Mouse (Mus musculus): ENCODE data around the gene Bfsp2. TPM values are rescaled to one million over a fixed set of nuclear protein-coding genes. Genes with fewer than 3 reads are reported as not detected.
"Not testable (repeated sequence)": the region's sequence is repeated elsewhere in the genome, so short reads cannot be mapped to it uniquely, and the experiment has no call there.

Gene Bfsp2
- polyA plus RNA-seq, 1 experiment from 2014 or later, result 0.55 TPM

DNA sequence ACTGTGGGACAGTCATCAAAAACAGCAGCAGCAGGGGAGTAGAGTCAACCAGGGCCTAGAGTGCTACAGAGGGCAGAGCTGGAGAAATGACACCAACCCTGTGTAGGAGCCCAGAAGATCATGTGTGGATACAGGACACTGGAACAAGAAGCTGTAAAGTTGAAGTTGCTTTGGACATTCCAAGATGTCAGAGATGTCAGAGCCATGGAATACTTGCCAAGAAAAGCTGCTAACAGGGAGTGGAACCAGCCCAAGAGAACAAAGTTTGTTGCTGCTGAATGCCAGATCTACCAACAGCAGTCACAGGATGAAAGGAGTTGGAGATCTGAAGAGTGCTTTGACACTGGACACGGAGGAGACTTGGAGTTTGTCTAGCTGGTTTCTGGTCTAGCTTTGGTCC is 62.0 kb downstream of the Bfsp2 start:
- not testable (repeated sequence) for H3K27me3 ChIP-seq (replicated peaks; ENCODE audit: control insufficient read depth, insufficient read depth, low read length); H3K9ac ChIP-seq (ENCODE audit: low read depth, low read length); H3K9me3 ChIP-seq (ENCODE audit: control insufficient read depth, low read length); H3K36me3 ChIP-seq (ENCODE audit: control insufficient read depth, insufficient read depth, low read length); H3K4me2 ChIP-seq; H3K4me1 ChIP-seq (replicated peaks; ENCODE audit: control insufficient read depth, insufficient read depth, low read length); ATAC-seq (replicated peaks; ENCODE audit: low FRiP score); DNase-seq (ENCODE audit: low spot score); H3K27ac ChIP-seq (ENCODE audit: low read depth, low read length); H3K4me3 ChIP-seq (ENCODE audit: low read depth, low read length)
- WGBS, result 88% methylated on average over 1 of the region's 1 CpGs

DNA sequence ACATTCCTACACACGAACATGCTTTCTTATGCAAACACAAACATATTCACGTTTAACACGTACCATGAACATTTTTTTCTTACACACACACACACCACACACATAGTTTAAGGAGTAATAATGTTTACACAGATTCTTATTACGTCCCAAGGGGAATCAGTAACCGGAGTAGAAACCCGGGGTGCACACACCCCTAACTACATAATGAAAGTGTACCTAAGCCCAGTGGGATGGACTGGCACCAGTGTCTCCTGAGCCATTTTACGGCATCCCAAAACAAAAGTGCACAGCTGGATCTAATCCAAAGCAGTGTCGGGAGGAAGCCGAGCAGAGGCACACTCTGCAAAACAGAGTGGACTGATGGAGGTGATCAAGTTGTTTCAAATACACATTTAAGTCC is 66.8 kb downstream of the Bfsp2 start:
- no peak overlapping the region for H3K4me3 ChIP-seq (ENCODE audit: low read depth, low read length)
- no peak for DNase-seq (ENCODE audit: low spot score)
- no peak overlapping the region for H3K27ac ChIP-seq (ENCODE audit: low read depth, low read length)
- no peak for ATAC-seq (replicated peaks; ENCODE audit: low FRiP score)
- H3K27me3 ChIP-seq (replicated peaks; ENCODE audit: control insufficient read depth, insufficient read depth, low read length), result no peaks in the 10 kb centered on the region
- no peaks in the 10 kb centered on the region for H3K4me1 ChIP-seq (replicated peaks; ENCODE audit: control insufficient read depth, insufficient read depth, low read length)
- no peaks in the 10 kb centered on the region for H3K9me3 ChIP-seq (ENCODE audit: control insufficient read depth, low read length)
- H3K9ac ChIP-seq (ENCODE audit: low read depth, low read length), result no peak overlapping the region
- H3K36me3 ChIP-seq (ENCODE audit: control insufficient read depth, insufficient read depth, low read length), result no peaks in the 10 kb centered on the region
- WGBS, result 72% methylated on average over 9 of the region's 9 CpGs
- H3K4me2 ChIP-seq, result no peak overlapping the region

DNA sequence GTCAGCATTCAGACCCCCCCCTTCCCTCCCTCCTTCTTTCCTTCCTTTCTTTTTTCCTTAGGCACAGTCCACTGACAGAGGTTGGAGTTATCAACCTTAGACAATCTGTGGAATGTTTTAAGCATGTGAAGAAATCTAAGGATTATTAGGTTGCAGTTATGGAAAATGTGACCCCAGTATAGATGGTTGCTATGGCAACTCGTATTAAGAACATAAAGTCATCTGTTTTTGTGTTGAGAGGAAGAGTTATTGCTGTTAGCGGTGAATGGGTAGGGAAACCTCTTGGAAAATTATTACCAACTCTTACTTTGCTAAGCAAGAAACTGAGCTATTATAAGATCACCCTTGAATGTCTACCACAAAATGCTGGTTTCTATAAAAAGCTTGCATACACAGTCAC is 71.1 kb downstream of the Bfsp2 start:
- Histone ChIP-seq H3K36me3 (ENCODE audit: control insufficient read depth, insufficient read depth, low read length) (no peaks in the 10 kb centered on the region), H3K9me3 (ENCODE audit: control insufficient read depth, low read length) (no peaks in the 10 kb centered on the region), H3K27me3 (replicated peaks; ENCODE audit: control insufficient read depth, insufficient read depth, low read length) (no peaks in the 10 kb centered on the region), H3K4me3 (ENCODE audit: low read depth, low read length) (no peak overlapping the region), H3K4me2 (no peak overlapping the region), H3K27ac (ENCODE audit: low read depth, low read length) (no peak overlapping the region), H3K4me1 (replicated peaks; ENCODE audit: control insufficient read depth, insufficient read depth, low read length) (no peaks in the 10 kb centered on the region), H3K9ac (ENCODE audit: low read depth, low read length) (no peak overlapping the region)
- WGBS, result 72% methylated on average over 2 of the region's 2 CpGs
- no peak for DNase-seq (ENCODE audit: low spot score)
- no peak for ATAC-seq (replicated peaks; ENCODE audit: low FRiP score)

DNA sequence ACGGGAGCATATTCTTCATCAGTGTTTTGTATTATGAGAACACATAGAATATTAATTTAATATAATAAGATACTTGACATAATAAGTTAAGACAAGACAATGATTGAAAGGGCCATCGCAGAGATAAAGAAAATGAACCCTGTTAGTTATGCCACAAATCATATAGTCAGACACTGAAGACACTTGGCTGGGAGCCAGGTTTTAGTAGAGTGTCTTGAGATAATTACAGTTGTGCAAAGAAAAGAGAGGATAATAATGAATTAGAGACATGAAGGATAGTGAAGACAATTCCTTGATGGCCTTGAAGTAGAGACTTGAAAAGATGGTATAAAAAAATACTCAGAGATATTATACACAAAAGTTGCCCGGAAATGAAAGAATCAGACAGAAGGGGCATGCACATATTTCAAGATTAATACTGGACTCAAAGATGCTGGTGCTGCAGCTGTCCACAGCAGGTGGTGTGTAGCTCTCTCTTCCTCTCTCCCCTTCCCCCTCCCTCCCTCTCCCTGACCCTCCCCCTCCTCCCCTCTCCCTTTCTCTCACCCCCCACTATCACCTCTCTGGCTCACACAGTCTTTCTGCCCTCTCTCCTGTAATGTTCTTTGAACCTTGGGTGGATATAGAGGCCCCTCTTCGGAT is 72.0 kb downstream of the Bfsp2 start:
- no peak for ATAC-seq (replicated peaks; ENCODE audit: low FRiP score)
- WGBS, result 66% methylated on average over 4 of the region's 4 CpGs
- Histone ChIP-seq H3K9ac (ENCODE audit: low read depth, low read length) (no peak overlapping the region), H3K4me1 (replicated peaks; ENCODE audit: control insufficient read depth, insufficient read depth, low read length) (no peaks in the 10 kb centered on the region), H3K4me2 (no peak overlapping the region), H3K9me3 (ENCODE audit: control insufficient read depth, low read length) (no peaks in the 10 kb centered on the region), H3K36me3 (ENCODE audit: control insufficient read depth, insufficient read depth, low read length) (no peaks in the 10 kb centered on the region), H3K27me3 (replicated peaks; ENCODE audit: control insufficient read depth, insufficient read depth, low read length) (no peaks in the 10 kb centered on the region), H3K4me3 (ENCODE audit: low read depth, low read length) (no peak overlapping the region), H3K27ac (ENCODE audit: low read depth, low read length) (no peak overlapping the region)
- no peak for DNase-seq (ENCODE audit: low spot score)

DNA sequence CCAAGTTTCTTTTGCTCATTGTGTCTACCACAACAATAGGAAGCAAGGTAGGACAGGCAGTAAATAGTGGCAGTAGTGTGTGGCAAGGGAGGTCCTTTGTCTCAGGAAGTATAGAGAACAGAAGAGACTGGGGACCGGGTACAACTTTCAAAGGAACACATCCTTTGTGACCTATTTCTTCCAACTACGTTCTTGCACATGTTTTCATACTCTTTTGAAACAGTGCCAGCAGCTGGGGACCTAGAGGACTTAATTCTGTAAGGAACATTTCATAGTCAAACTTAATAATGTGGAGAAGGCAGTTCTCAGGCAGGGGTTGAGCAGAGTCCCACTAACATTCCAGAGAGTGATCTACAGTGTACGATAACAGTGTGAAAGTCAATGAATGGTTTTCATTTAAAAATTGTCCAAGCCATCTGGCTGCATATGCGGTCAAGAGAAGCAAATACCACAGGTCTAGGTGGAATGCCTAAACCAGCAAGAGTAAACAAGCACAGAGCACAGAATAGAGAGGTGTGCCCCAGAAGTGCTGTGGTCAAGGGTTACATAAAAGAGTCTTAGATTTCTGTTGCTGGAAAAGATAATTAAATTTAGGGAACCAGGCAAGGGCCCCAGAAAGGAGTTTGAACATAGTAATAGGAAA is 76.8 kb downstream of the Bfsp2 start:
- Histone ChIP-seq H3K4me3 (ENCODE audit: low read depth, low read length) (no peak overlapping the region), H3K27ac (ENCODE audit: low read depth, low read length) (no peak overlapping the region), H3K4me1 (replicated peaks; ENCODE audit: control insufficient read depth, insufficient read depth, low read length) (no peaks in the 10 kb centered on the region), H3K36me3 (ENCODE audit: control insufficient read depth, insufficient read depth, low read length) (no peaks in the 10 kb centered on the region), H3K9me3 (ENCODE audit: control insufficient read depth, low read length) (peaks cover 5% of the 10 kb centered on the region; the same call in 1 of the 2 replicates), H3K9ac (ENCODE audit: low read depth, low read length) (no peak overlapping the region), H3K27me3 (replicated peaks; ENCODE audit: control insufficient read depth, insufficient read depth, low read length) (no peaks in the 10 kb centered on the region), H3K4me2 (no peak overlapping the region)
- DNase-seq (ENCODE audit: low spot score) (no peak), ATAC-seq (replicated peaks; ENCODE audit: low FRiP score) (no peak)
- 75% methylated on average over 4 of the region's 4 CpGs for WGBS

DNA sequence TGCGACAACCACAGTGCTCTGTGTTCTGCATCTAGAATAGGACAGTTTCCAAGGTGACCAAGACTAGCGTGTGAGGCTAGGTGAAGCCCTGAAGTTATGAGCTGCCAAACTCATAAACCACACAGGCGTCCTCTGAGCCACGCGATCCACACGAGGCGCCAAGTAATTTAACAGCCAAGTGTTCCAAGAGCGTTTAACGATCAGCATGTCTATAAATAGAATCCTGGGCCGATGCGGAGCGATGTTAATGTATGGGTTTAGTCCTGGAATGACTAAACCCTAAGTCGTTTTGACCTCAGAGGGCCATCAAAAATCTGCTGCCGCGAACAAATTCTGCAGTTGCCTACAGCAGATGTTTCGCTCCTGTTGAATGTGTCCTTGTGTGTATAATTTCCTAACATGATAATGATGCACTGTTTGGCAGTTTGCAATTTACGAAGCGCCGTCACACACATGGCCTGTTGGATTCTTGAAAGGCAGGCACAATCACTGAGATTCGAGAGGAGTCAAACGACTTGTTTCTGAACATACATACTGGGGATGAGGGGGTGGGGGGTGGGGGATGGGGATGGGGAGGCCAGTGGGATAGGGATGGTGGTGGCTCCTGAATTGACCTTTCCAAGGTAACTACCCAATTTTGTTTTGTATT is 81.6 kb downstream of the Bfsp2 start:
- no peaks in the 10 kb centered on the region for H3K27me3 ChIP-seq (replicated peaks; ENCODE audit: control insufficient read depth, insufficient read depth, low read length)
- H3K4me3 ChIP-seq (ENCODE audit: low read depth, low read length), result no peak overlapping the region
- ATAC-seq (replicated peaks; ENCODE audit: low FRiP score) (no peak), DNase-seq (ENCODE audit: low spot score) (no peak)
- H3K4me2 ChIP-seq, result no peak overlapping the region
- H3K27ac ChIP-seq (ENCODE audit: low read depth, low read length), result no peak overlapping the region
- H3K9ac ChIP-seq (ENCODE audit: low read depth, low read length), result no peak overlapping the region
- no peaks in the 10 kb centered on the region for H3K4me1 ChIP-seq (replicated peaks; ENCODE audit: control insufficient read depth, insufficient read depth, low read length)
- no peaks in the 10 kb centered on the region for H3K36me3 ChIP-seq (ENCODE audit: control insufficient read depth, insufficient read depth, low read length)
- WGBS, result 84% methylated on average over 21 of the region's 21 CpGs
- peaks cover 5% of the 10 kb centered on the region; the same call in 1 of the 2 replicates for H3K9me3 ChIP-seq (ENCODE audit: control insufficient read depth, low read length)

DNA sequence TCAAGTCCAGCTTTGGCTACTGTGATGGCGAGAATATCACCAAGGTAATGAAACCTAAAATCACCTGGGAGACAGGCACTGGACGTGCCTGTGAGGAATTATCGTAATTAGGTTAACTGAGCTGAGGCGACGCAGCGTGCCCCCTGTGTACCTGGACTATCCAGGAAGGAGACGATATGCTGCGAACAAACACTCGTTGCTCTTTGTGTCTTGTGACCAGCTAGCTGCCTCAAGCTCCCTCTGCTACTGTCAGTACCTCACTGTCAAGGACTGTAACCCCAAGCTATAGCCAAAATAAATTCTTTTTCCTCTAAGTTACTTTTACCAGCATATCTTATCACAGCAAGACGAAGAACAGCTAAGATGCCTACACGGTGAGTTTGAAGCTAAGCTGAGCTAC is 87.0 kb downstream of the Bfsp2 start:
- H3K4me2 ChIP-seq, result no peak overlapping the region
- no peaks in the 10 kb centered on the region for H3K27me3 ChIP-seq (replicated peaks; ENCODE audit: control insufficient read depth, insufficient read depth, low read length)
- WGBS, result 86% methylated on average over 11 of the region's 11 CpGs
- ATAC-seq (replicated peaks; ENCODE audit: low FRiP score) (no peak), DNase-seq (ENCODE audit: low spot score) (no peak)
- no peaks in the 10 kb centered on the region for H3K4me1 ChIP-seq (replicated peaks; ENCODE audit: control insufficient read depth, insufficient read depth, low read length)
- no peaks in the 10 kb centered on the region for H3K36me3 ChIP-seq (ENCODE audit: control insufficient read depth, insufficient read depth, low read length)
- no peak overlapping the region for H3K27ac ChIP-seq (ENCODE audit: low read depth, low read length)
- no peaks in the 10 kb centered on the region for H3K9me3 ChIP-seq (ENCODE audit: control insufficient read depth, low read length)
- H3K9ac ChIP-seq (ENCODE audit: low read depth, low read length), result no peak overlapping the region
- no peak overlapping the region for H3K4me3 ChIP-seq (ENCODE audit: low read depth, low read length)

DNA sequence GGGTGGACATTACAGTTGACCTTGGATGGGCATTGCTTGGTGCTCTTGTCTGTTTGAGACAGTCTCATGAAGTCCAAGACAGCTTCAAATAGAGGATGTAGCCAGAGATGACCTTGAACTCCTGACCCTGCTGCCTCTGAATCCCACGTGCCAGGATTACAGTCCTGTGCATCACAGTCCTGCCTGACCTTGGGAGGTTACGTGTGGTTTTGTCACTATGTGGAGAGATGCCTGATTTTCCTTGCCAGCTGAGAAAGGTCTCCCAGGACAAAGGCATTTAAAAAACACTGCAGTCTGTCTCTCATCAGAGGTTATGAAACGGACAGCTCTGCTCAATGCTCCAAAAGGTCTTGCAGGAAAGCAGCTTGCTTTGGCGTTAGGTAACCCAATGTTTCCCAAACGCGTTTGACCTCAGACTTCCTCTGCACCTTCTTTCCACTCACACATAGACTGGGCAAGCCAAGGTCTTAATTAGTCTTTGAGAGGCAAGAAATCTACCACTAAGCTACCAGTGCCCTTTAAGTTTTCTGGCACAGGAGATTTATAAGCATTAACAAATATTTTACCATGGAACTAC is 88.3 kb downstream of the Bfsp2 start:
- Histone ChIP-seq H3K27me3 (replicated peaks; ENCODE audit: control insufficient read depth, insufficient read depth, low read length) (no peaks in the 10 kb centered on the region), H3K4me2 (no peak overlapping the region), H3K36me3 (ENCODE audit: control insufficient read depth, insufficient read depth, low read length) (no peaks in the 10 kb centered on the region), H3K9me3 (ENCODE audit: control insufficient read depth, low read length) (no peaks in the 10 kb centered on the region), H3K9ac (ENCODE audit: low read depth, low read length) (no peak overlapping the region), H3K4me1 (replicated peaks; ENCODE audit: control insufficient read depth, insufficient read depth, low read length) (no peaks in the 10 kb centered on the region), H3K4me3 (ENCODE audit: low read depth, low read length) (no peak overlapping the region), H3K27ac (ENCODE audit: low read depth, low read length) (no peak overlapping the region)
- DNase-seq (ENCODE audit: low spot score) (no peak), ATAC-seq (replicated peaks; ENCODE audit: low FRiP score) (no peak)
- WGBS, result 61% methylated on average over 6 of the region's 6 CpGs
